Mouse (Mus musculus) common myeloid progenitor, adult 5-6 weeks (primary cell): ENCODE measurements around the gene Sag. TPM values are rescaled to one million over a fixed set of nuclear protein-coding genes. Genes with fewer than 3 reads are reported as not detected.

Source experiments
- ATAC-seq: replicated peaks from 2 replicates; pipeline ENCODE4 v1.8.0; 2016; ENCODE audit warnings: low read depth, mild to moderate bottlenecking, moderate TSS enrichment, inconsistent platforms; ENCODE audit not compliant: poor library complexity, severe bottlenecking
- total RNA-seq: library from RNA; stranded (forward); fragments of 200-1000, 187-1606 nt; gene quantifications from 2 replicates; pipeline ENCODE4 v1.2.3, GENCODE M21; 2017

Gene Sag
- total RNA-seq: 0.59 and 0.78 TPM in 2 replicates

DNA sequence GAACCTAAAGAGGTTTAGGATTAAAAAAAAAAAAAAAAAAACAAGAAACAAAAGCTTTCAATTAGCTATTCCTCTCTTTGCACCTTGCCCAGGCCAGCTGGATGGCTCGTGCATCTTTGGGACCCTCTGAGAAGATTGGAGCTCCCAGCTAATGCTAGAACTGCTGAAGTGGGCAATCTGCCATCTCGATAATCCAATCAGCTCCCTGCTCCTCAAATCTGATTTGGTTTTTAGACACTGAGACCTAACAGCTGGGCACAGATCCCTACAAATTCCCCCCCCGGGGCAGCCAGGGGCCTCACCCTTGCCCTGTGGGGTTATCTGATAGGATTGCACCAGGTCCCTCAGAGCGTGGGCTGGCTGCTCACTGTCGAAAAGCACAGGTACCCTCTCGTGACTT, at the start of gene Sag:
Gene Sag, plus strand, starts transcription at position 105 of the 400 bp plus-strand sequence.
- ATAC-seq: no peak

GRCm38 (mm10) chr1:87755641-87756470, 47.6 kb upstream of the Sag start, which contains the start of gene Atg16l1:
Gene Atg16l1, plus strand, starts transcription at chr1:87755870.
- ATAC-seq: peak; percentile 99

- no peak for ATAC-seq
These were observed 39.7 kb upstream of the Sag start for GRCm38 (mm10) chr1:87763821-87764220.

DNA sequence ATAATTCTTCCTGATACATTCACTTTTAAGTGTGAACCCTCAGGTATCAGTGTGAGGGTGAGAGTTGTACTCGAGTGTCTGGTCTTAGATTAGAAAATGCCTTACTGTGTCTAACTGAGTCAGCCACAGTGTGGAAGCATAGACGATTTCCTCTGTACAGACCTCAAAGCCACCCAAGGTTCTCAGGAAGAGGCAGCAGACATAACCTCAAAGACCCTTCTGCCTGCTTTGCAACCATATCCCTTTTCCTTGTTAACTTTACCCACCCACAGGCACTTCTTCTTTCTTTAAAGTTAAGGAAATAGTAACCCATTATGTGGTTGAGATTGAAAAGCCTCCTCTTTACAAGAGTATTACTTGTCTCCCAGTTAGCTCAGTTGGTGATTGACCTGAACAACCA, 37.7 kb upstream of the Sag start:
- peak; percentile 55 for ATAC-seq

DNA sequence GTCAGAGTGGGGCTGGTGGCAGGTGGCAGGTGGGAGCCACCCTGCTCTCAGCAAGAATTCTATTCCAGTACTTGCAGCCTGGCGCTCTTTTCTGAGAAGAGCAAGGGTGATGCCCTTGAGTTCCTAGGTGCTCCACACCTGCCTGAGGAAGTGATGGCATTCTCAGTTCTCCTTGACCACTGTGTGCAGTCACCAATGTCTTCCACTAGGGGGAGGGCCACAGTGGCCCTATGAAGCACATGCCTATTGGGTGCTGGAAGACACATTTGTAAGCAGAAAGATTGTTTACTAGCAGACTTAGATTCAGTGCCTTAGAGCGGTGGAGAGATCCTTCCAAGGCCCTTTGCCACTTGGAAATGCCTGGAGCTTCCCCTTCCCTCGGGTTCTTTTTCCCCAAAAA, 37.2 kb upstream of the Sag start:
- peak; percentile 76 for ATAC-seq

DNA sequence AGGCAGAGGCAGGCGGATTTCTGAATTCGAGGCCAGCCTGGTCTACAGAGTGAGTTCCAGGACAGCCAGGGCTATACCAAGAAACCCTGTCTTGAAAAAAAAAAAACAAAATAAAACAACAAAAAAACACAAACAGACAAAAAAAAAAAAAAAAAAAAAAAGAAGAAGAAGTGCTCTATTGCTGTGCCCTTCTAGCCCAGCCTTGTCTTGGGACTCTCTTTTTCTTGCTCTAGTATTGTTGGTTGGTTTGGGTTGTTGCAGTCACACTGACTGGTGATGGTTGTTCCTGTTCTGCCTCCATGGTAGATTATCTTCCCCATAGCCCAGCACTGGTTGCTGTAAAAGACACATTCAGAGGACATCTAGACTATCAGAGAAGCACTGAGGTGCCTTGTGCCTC, 34.2 kb upstream of the Sag start:
- ATAC-seq: no peak

DNA sequence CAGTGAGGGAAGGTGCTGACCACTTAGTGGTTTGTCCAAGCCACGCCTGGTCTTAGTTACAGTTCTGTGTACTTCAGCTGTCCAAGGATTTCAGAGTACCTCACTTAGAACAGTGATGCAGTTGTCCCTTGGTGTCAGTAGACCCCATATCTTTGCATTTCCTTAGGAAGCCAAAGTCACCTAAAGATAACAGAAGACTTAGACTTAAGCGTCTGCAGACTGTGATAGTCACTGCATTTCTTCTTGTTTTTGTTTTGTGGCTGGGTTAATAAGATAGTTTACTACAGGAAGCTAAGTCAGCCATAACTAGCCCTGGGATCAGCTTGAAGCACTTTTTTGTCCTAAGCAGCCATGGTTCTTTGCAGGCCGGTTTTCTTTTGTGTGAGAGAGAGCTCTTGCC, 33.0 kb upstream of the Sag start:
- ATAC-seq: peak; percentile 62

- no peak for ATAC-seq
These were observed 31.8 kb upstream of the Sag start for GRCm38 (mm10) chr1:87771724-87772123.

- no peak for ATAC-seq
These were observed 30.1 kb upstream of the Sag start for GRCm38 (mm10) chr1:87773336-87773735.

DNA sequence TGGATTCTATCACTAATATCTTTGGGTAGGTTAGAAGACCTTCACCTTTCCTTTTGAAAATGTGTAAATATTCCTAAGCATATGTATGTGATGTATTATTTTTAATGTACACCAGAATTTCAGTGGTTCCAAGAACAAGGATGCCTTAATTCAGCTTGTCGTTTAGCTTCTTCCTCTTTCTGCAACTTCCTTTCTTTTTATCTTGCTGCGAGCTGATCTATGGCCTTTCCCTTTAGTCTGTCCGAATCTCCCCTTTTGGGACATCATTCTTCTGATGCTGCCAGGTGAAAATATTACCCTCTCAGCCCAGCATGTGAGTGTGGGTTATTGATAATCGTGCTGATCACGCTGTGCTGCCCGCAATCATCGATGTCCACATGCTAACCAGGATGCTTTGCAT, 28.6 kb upstream of the Sag start:
- no peak for ATAC-seq

GRCm38 (mm10) chr1:87779204-87779785, 24.2 kb upstream of the Sag start:
- ATAC-seq: no peak

- no peak for ATAC-seq
These were observed 17.8 kb upstream of the Sag start for GRCm38 (mm10) chr1:87785703-87786102.

- no peak for ATAC-seq
These were observed 17.2 kb upstream of the Sag start for GRCm38 (mm10) chr1:87786251-87786650.

DNA sequence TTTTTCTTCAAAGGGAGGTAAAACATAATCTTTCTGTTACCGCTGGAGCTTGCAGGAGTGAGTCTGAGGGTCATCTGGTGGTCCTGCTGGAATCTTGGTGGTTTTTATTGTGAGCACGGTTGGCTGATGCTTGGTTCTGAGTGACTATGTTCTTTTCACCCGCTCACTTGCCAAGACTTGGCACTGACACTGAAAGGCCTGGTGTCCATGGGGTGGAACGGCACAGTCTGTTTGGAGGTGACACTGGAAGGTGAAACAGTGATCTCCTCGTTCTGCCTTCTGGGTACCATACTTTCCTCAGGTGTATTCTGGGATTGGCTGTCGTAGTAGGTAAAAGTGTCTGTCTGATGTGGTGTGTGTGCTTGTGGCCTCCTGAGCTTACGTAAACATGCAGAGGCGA, 13.8 kb upstream of the Sag start:
- no peak for ATAC-seq

GRCm38 (mm10) chr1:87792438-87793137, 10.9 kb upstream of the Sag start:
- no peak for ATAC-seq

GRCm38 (mm10) chr1:87793138-87793449, 10.4 kb upstream of the Sag start:
- no peak for ATAC-seq

DNA sequence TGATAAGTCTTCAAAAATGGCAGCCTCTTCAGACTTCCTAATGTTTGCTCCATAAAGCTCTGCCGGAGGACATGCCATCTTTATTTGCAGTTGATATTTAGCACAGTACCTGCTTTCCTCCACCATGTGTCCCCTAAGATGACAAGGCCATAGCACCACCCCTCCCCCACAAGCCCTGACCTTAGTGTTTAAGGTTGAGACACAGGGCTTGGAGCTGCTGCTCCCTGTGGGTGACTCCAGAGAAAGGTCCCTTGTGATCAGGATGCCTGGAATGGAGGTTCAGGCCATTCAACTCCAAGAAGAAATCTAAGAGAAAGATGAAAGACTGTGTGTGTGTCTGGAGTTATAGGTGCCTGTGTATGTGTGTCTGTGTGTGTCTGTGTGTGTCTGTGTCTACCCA, 5.8 kb upstream of the Sag start:
- no peak for ATAC-seq

DNA sequence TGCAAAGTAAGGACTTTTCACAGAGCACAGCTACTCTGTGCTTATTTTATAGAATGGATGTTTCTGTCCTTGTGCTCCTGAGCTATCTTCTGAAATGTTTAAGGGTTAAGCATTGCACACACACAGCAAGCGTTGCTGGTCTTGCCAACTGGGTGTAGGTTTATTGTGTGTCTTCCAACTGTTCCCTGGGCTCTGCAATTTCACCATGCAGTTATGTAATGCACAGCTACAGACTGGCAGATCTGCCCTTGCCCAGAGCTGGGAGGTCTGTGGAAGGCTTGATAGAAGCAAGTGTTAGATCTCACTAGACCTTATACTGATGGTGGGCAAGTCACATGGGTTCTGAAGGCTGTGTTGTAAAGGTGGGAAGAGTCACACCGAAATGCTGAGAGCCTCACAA, 5.2 kb upstream of the Sag start:
- ATAC-seq: no peak

- ATAC-seq: no peak
These were observed 4.3 kb downstream of the Sag start for GRCm38 (mm10) chr1:87807751-87808150.

GRCm38 (mm10) chr1:87811391-87811790, 7.9 kb downstream of the Sag start:
- ATAC-seq: no peak

DNA sequence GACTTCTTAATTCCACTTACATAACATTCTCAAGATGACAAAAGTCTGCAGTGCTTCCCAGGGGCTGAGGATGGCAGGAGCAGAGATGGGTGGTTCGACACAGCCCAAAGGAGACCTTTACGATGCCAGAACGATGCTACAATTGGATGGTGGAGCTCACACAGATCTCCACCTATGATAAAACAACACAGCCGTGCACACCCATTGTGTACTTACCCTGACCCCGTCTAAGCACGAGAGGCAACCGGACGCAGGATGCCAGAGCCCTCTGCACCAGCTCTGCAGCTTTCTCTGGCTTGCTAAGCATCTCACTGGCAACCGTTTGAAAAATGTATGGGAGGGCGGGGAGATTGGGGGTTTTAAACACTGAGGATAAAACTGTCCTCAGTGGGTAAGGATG, 8.6 kb downstream of the Sag start:
- ATAC-seq: no peak
